Mouse (Mus musculus): ENCODE results near the gene Bbs12.

GRCm38 (mm10) chr3:37354737-37355136 is 42.4 kb downstream of the Bbs12 start:
- TF ChIP-seq CTCF (IDR thresholded peaks at IDR 0.05) (no peak), EP300 (IDR thresholded peaks at IDR 0.05) (peak; percentile 37; the same call in 1 of the 2 replicates)
